Comparison of ENCODE assay signal across 1 mouse cellular context in the genomic region with DNA sequence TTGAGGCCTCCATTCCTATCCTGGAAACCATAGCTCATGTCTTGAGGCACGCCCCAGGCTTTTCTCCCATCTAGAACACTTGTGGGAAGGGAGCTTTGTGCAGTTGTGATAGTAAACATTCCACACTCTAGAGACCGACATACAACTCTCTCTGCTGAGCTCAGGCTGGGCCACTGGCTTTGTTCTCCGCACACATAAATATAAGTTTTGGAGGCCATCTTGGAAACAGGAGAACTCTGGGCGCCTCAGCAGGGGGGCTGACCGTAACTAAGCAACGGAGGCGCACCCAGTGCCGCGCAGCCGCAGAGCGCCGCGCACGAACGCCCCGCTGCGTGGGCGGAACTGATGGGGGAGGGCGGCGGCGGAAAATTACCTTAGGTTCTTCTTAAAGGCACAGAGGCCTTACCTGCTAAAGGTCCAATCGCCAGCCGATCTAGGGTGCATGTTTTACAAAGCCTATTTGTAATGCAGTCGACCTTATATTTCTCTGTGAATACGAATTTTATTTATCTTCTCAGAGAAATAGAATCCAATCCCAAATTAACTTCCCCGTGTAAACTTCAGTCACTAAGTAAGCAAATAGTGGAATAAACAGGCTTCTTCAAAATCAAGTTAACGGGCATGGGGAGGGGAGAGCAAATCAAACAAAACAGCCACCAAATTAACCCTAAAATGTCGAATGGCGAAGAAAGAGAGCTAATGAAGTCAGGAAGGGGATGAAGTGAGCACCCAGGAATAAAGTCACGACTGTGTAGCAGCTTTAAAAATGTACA.
TF ChIP-seq lines count a peak whose summit lies in the region.

No protein-coding gene starts in this region.

TF ChIP-seq in MEL, 35 proteins besides CTCF, POLR2A, EP300 and RAD21 (continued from another document):
- TF ChIP-seq TBP (IDR thresholded peaks at IDR 0.05; ENCODE audit: low read depth, low read length) (peak; percentile 62), ETS1 (IDR thresholded peaks at IDR 0.05; ENCODE audit: low read depth, low read length) (peak; percentile 47)
